Mouse (Mus musculus): Measurements from ENCODE around the gene Efna4. TPM values are rescaled to one million over a fixed set of nuclear protein-coding genes. Genes with fewer than 3 reads are reported as not detected.

Gene Efna4
- polyA plus RNA-seq, 1 experiment = 1.1 TPM

DNA sequence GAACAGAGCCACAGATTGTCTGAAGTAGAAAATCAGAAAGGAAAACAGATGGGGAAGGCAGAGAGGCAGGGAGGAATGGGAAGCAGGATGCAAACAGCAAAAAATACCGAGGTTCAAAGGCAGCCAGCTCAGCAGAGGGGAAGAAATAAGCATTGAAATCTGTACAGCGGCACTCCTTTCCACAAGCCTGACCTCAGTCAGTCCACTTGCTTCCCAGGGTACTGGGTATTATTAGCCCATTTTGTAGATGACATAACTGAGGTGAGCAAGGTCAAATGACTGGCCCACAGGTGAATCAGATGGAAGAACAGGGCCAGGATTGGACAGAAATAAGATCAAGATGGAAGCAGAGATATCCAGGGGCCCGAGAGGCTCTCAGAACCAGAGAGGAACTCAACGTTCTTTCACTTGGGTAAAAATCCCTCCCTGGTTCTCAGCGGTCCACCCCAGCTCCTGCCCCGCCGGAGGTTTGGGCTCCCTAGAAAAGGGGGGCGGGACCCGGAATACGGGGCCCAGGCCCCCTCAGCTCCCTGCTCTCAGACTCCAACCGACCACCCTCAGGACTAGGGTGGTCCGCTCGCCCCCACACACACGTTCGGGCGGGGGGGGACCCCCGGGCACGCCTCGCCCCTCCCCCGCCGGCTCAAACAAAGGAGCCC, 637 bp downstream of the Efna4 start:
- no peaks in the 10 kb centered on the region for H3K36me3 ChIP-seq (ENCODE audit: control insufficient read depth, insufficient read depth, low read length)
- TF ChIP-seq CTCF (IDR thresholded peaks at IDR 0.05; ENCODE audit: control insufficient read depth, insufficient read depth, insufficient replicate concordance, low read depth, low read length) = no peak
- TF ChIP-seq POLR2A (IDR thresholded peaks at IDR 0.05; ENCODE audit: control insufficient read depth, low read depth, low read length) = no peak
- H3K27me3 ChIP-seq (ENCODE audit: control insufficient read depth, insufficient read depth, low read length) = no peaks in the 10 kb centered on the region
- no peak overlapping the region for H3K27ac ChIP-seq (ENCODE audit: control insufficient read depth, insufficient read depth, low read depth, low read length)
- peak overlapping the region; percentile 78 for H3K4me3 ChIP-seq (ENCODE audit: control insufficient read depth, low read depth, low read length)
- peaks cover 20% of the 10 kb centered on the region for H3K4me1 ChIP-seq (ENCODE audit: control insufficient read depth, insufficient read depth, low read length)

DNA sequence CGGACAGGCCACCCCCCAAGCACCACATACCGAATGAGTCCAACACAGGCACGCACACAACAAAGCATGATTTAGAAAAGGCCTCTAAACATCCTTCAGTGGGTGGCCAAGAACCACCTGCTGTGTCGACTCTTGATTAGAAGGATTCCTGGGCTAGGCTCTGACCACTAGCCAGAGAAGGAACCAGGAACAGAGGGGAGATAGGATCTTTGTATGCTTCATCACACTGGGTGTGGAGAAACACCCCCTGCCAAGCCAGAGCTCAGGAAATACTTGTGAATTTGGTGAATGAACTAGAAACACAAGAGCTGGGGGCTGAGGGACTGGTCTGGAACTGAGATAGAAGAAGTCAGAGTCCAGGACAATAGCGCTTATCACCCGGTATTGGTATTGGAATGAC, 1.3 kb downstream of the Efna4 start:
- no peaks in the 10 kb centered on the region for H3K27me3 ChIP-seq (ENCODE audit: control insufficient read depth, insufficient read depth, low read length)
- peaks cover 26% of the 10 kb centered on the region for H3K4me1 ChIP-seq (ENCODE audit: control insufficient read depth, insufficient read depth, low read length)
- no peak overlapping the region for H3K4me3 ChIP-seq (ENCODE audit: control insufficient read depth, low read depth, low read length)
- no peak overlapping the region for H3K27ac ChIP-seq (ENCODE audit: control insufficient read depth, insufficient read depth, low read depth, low read length)
- no peaks in the 10 kb centered on the region for H3K36me3 ChIP-seq (ENCODE audit: control insufficient read depth, insufficient read depth, low read length)
- TF ChIP-seq POLR2A (IDR thresholded peaks at IDR 0.05; ENCODE audit: control insufficient read depth, low read depth, low read length) = no peak
- no peak for TF ChIP-seq CTCF (IDR thresholded peaks at IDR 0.05; ENCODE audit: control insufficient read depth, insufficient read depth, insufficient replicate concordance, low read depth, low read length)

DNA sequence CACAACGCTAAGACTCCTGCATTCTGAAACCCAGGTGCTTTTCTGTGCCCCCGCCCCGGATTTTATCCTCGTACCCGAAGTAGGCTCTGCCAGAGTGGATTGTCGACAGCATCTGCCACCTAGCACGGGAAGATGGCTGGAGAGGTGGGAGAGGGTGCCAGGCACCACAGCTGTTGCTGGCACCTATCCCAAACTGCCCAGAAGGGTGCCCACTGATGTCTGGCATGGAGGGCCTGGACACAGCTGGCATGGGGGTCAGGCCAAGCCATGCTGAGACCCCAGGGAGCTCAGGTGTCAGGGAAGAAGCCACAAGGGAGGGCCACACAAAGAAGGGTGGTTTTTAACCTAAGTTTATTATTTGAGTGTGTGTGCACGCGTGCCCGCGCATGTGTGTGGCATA, 4.8 kb downstream of the Efna4 start:
- peaks cover 32% of the 10 kb centered on the region for H3K4me1 ChIP-seq (ENCODE audit: control insufficient read depth, insufficient read depth, low read length)
- no peaks in the 10 kb centered on the region for H3K27me3 ChIP-seq (ENCODE audit: control insufficient read depth, insufficient read depth, low read length)
- H3K4me3 ChIP-seq (ENCODE audit: control insufficient read depth, low read depth, low read length) = peak overlapping the region; percentile 2
- TF ChIP-seq POLR2A (IDR thresholded peaks at IDR 0.05; ENCODE audit: control insufficient read depth, low read depth, low read length) (no peak), CTCF (IDR thresholded peaks at IDR 0.05; ENCODE audit: control insufficient read depth, insufficient read depth, insufficient replicate concordance, low read depth, low read length) (no peak)
- H3K36me3 ChIP-seq (ENCODE audit: control insufficient read depth, insufficient read depth, low read length) = no peaks in the 10 kb centered on the region
- no peak overlapping the region for H3K27ac ChIP-seq (ENCODE audit: control insufficient read depth, insufficient read depth, low read depth, low read length)

DNA sequence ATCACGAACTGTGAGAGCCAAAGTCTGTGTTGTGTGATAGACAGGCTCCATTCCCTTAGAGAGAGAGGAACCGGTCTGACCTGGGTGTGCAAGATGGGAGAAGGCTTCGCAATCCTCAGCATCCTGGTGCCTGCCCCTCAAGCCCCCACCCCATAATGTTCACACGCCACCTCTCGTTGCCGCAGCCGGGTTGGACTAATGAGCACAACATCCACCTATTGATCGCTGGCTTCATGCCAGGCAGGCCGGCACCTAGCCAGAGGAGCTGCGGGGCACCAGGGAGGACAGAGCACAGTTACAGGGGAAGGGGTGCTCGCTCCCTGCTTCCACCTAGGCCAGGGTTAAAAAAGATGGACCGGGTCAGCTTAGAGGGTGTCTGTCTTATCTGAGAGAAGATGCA, 5.4 kb downstream of the Efna4 start:
- Histone ChIP-seq H3K27ac (ENCODE audit: control insufficient read depth, insufficient read depth, low read depth, low read length) (no peak overlapping the region), H3K4me3 (ENCODE audit: control insufficient read depth, low read depth, low read length) (peak overlapping the region; percentile 78), H3K36me3 (ENCODE audit: control insufficient read depth, insufficient read depth, low read length) (no peaks in the 10 kb centered on the region), H3K4me1 (ENCODE audit: control insufficient read depth, insufficient read depth, low read length) (peaks cover 28% of the 10 kb centered on the region), H3K27me3 (ENCODE audit: control insufficient read depth, insufficient read depth, low read length) (no peaks in the 10 kb centered on the region)
- TF ChIP-seq CTCF (IDR thresholded peaks at IDR 0.05; ENCODE audit: control insufficient read depth, insufficient read depth, insufficient replicate concordance, low read depth, low read length) = no peak
- no peak for TF ChIP-seq POLR2A (IDR thresholded peaks at IDR 0.05; ENCODE audit: control insufficient read depth, low read depth, low read length)

DNA sequence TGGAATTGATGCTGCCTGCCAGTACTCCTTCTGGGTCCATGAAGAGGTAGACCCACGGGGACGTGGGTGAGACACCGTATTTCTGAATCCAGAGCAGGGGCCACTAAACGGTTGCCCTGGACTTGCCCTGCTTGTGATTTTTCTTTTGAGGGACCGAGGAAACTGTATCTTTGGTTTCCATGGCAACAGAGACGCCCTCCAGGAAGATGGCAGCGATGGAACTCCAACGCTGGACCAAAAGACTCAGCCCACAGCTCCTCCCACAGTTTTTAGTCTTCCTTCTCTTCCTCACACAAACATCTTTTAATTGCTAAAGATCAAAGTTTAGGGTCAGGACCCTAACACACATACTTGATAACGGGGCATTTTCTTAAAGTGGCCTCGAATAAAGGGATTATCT, 5.8 kb downstream of the Efna4 start:
- Histone ChIP-seq H3K4me1 (ENCODE audit: control insufficient read depth, insufficient read depth, low read length) (peaks cover 25% of the 10 kb centered on the region), H3K4me3 (ENCODE audit: control insufficient read depth, low read depth, low read length) (peak overlapping the region; percentile 78), H3K27ac (ENCODE audit: control insufficient read depth, insufficient read depth, low read depth, low read length) (peak overlapping the region; percentile 41; the same call in 1 of the 2 replicates), H3K27me3 (ENCODE audit: control insufficient read depth, insufficient read depth, low read length) (no peaks in the 10 kb centered on the region), H3K36me3 (ENCODE audit: control insufficient read depth, insufficient read depth, low read length) (no peaks in the 10 kb centered on the region)
- no peak for TF ChIP-seq CTCF (IDR thresholded peaks at IDR 0.05; ENCODE audit: control insufficient read depth, insufficient read depth, insufficient replicate concordance, low read depth, low read length)
- TF ChIP-seq POLR2A (IDR thresholded peaks at IDR 0.05; ENCODE audit: control insufficient read depth, low read depth, low read length) = no peak

DNA sequence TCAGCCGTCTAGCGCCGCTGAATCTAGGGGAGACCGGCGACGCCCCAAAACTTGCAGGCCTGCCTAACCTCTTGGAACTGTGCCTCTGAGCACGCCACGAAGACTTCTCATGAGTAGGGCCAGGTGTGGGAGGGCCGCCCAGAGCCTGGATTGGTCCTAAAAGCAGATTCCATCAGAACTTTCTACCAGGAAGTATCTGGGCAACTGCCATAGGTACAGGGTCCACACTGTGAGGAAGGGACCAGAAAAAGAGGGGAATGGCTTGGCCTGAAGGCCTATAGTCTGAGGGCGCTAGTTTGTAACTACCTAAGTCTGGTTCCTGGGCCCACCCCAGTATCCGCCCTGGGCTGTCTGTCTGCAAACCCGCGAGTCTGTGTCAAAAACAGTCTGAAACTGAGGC, 6.3 kb downstream of the Efna4 start:
- Histone ChIP-seq H3K27me3 (ENCODE audit: control insufficient read depth, insufficient read depth, low read length) (no peaks in the 10 kb centered on the region), H3K4me1 (ENCODE audit: control insufficient read depth, insufficient read depth, low read length) (peaks cover 25% of the 10 kb centered on the region), H3K27ac (ENCODE audit: control insufficient read depth, insufficient read depth, low read depth, low read length) (peak overlapping the region; percentile 41; the same call in 1 of the 2 replicates)

DNA sequence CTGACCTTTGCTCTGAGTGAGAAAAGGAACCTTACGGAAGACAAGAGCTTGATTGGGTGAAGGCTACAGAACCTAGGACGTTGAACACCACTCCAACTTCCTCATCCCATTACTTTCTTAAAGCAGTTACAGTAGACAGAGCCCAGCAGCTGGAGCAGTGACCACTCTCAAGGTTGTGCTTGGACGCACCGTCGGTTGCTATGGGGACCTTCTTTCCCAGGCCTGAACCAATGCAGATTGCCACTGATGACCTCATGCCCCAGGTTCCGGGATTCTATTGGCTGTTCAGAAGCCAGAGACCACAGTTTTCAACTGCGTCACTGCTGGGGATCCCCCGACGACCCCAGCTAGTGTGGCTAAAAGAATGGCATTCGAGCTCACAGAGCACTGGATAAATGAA, 6.9 kb downstream of the Efna4 start:
- TF ChIP-seq POLR2A (IDR thresholded peaks at IDR 0.05; ENCODE audit: control insufficient read depth, low read depth, low read length) (no peak), CTCF (IDR thresholded peaks at IDR 0.05; ENCODE audit: control insufficient read depth, insufficient read depth, insufficient replicate concordance, low read depth, low read length) (no peak)

More for the DNA sequence above, 6.3 kb downstream of the Efna4 start:
- peak overlapping the region; percentile 78 for H3K4me3 ChIP-seq (ENCODE audit: control insufficient read depth, low read depth, low read length)
- no peaks in the 10 kb centered on the region for H3K36me3 ChIP-seq (ENCODE audit: control insufficient read depth, insufficient read depth, low read length)
- TF ChIP-seq CTCF (IDR thresholded peaks at IDR 0.05; ENCODE audit: control insufficient read depth, insufficient read depth, insufficient replicate concordance, low read depth, low read length) (no peak), POLR2A (IDR thresholded peaks at IDR 0.05; ENCODE audit: control insufficient read depth, low read depth, low read length) (no peak)

More for the DNA sequence above, 6.9 kb downstream of the Efna4 start:
- Histone ChIP-seq H3K4me1 (ENCODE audit: control insufficient read depth, insufficient read depth, low read length) (peaks cover 25% of the 10 kb centered on the region), H3K4me3 (ENCODE audit: control insufficient read depth, low read depth, low read length) (peak overlapping the region; percentile 78), H3K27ac (ENCODE audit: control insufficient read depth, insufficient read depth, low read depth, low read length) (no peak overlapping the region), H3K27me3 (ENCODE audit: control insufficient read depth, insufficient read depth, low read length) (no peaks in the 10 kb centered on the region), H3K36me3 (ENCODE audit: control insufficient read depth, insufficient read depth, low read length) (no peaks in the 10 kb centered on the region)

Data from testis, adult 2 months (tissue).